Mouse (Mus musculus): ENCODE data around the gene Acsm1. TPM values are rescaled to one million over a fixed set of nuclear protein-coding genes. Genes with fewer than 3 reads are reported as not detected.

Gene Acsm1
- polyA plus RNA-seq, 1 experiment from 2014 or later = 0.52 TPM

DNA sequence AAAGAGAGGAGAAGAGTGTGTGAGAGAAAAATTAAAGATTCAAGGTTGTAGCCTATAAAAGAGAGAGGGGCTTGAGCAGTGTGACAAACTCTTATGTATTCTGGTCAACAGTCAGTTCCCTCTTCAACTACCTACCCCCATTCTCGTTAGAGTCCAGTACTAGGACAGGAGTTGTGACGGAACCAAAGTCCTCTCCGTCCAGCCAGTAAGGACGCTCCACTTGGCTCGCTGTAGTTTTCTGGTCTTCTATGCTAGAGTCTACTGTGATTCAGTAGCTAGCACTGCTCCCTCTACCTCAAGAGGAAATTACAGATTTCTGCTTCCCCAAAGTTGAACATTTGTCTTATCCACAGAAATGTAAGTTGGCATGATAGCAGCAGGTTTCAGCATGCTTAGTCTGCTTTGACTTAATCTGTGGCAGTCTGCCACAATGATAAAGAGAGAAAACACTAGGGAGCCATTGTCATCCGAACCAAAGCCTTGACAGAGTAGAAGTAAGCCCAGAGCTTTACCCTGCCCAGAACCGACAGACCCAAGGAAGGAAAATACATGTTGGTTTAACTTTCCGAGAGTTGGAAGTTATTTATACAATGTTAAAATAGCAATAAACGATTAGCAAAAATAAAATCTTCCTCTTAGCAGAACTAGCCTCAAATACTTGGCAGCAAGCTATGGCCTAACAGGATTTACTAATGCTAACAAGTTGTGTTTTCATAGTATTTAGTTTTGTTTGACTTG, 731 bp upstream of the Acsm1 start:
- 68% methylated on average over 9 of the region's 9 CpGs for WGBS
- H3K27me3 ChIP-seq = no peaks in the 10 kb centered on the region
- no peak overlapping the region for H3K4me3 ChIP-seq (replicated peaks)
- no peak for ATAC-seq (ENCODE audit: insufficient number of reproducible peaks, low FRiP score, low TSS enrichment, low read depth)
- no peaks in the 10 kb centered on the region for H3K4me1 ChIP-seq
- H3K27ac ChIP-seq (replicated peaks) = no peak overlapping the region
- H3K4me2 ChIP-seq (replicated peaks) = no peak overlapping the region
- H3K36me3 ChIP-seq = no peaks in the 10 kb centered on the region
- H3K9me3 ChIP-seq (replicated peaks) = no peaks in the 10 kb centered on the region
- no peak overlapping the region for H3K9ac ChIP-seq

DNA sequence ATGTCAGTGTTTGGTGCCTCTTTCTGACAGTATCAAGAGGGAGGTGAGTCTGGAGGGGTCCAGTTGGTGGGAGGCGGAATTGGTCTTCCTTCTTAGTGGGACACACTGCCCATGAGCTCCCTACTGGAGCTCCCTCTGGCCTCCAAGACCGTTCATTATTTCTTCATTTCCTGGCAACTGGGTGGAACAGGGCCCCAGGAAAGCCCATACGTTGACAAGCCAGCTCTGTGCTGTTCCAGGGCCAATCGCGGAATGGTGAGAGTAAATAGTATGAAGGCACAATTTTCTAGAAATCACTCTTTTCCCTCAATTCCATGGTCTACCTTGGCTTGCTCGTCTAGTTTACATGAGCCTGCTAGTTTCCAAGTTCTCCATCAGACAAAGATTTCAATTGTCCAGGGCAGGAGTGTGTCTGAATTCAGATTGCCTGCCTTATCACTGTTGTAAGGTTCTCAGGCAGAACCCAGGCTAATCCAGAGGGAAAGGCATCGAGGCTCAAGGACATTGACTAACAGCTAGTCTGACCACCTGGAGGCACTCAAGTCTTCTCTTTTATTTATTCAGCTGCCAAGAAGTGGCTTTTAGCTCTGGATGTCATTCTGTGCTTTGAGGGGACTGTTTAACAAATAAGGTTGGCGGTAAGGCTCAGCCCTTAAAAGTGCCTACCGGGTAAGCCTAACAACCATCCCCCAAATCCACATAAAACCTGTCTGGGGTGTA, 1.1 kb downstream of the Acsm1 start:
- ATAC-seq (ENCODE audit: insufficient number of reproducible peaks, low FRiP score, low TSS enrichment, low read depth) = no peak
- Histone ChIP-seq H3K4me1 (no peaks in the 10 kb centered on the region), H3K9ac (no peak overlapping the region), H3K27me3 (no peaks in the 10 kb centered on the region), H3K4me2 (replicated peaks) (no peak overlapping the region), H3K9me3 (replicated peaks) (no peaks in the 10 kb centered on the region), H3K4me3 (replicated peaks) (no peak overlapping the region), H3K36me3 (no peaks in the 10 kb centered on the region), H3K27ac (replicated peaks) (no peak overlapping the region)
- 77% methylated on average over 9 of the region's 9 CpGs for WGBS

DNA sequence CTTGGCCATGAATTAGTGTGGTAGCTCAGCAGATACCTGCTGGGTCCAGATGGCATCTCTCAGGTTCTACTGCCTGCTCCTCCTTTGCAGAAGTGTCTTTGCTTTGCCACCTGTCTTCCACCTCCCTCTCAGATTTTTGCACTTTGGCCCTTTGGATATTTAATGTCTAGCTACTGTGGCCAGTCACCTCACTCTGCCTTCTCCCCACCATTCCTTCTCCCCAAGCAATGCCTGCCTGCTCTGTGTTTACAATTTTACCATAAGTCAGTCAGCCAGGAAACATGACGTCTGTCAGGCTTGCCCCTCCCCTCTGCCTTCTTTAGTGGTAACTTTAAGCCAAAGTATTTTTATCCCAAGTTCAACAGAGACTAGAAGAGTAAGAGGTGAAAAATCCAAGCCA, 9.7 kb downstream of the Acsm1 start:
- H3K9ac ChIP-seq = no peak overlapping the region
- no peaks in the 10 kb centered on the region for H3K9me3 ChIP-seq (replicated peaks)
- WGBS = 24% methylated on average over 1 of the region's 1 CpGs
- no peak overlapping the region for H3K4me2 ChIP-seq (replicated peaks)
- no peaks in the 10 kb centered on the region for H3K4me1 ChIP-seq
- no peak overlapping the region for H3K27ac ChIP-seq (replicated peaks)
- H3K4me3 ChIP-seq (replicated peaks) = no peak overlapping the region
- no peaks in the 10 kb centered on the region for H3K36me3 ChIP-seq
- no peaks in the 10 kb centered on the region for H3K27me3 ChIP-seq
- ATAC-seq (ENCODE audit: insufficient number of reproducible peaks, low FRiP score, low TSS enrichment, low read depth) = no peak

DNA sequence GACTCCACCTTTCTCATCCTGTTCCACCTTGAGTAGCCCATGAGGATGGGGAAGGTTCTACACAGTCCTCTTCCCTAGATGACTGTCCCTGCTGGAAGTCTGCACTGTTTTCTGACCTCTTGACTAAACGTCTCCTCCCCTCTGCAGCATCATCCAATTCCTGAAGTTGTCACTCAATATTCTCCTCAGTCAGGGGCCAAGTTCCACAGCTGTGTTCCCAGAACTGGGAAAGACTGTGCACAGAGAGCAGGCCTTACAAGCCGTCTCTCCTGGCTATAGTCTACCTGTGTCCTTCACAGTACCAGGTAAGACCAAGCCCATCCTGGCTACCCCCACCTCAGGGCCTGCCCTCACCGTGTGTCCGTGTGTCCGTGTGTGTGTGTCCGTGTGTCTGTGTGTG, 10.8 kb downstream of the Acsm1 start:
- H3K27me3 ChIP-seq = no peaks in the 10 kb centered on the region
- H3K9me3 ChIP-seq (replicated peaks) = no peaks in the 10 kb centered on the region
- no peaks in the 10 kb centered on the region for H3K4me1 ChIP-seq
- H3K4me2 ChIP-seq (replicated peaks) = no peak overlapping the region
- WGBS = 86% methylated on average over 6 of the region's 6 CpGs
- H3K27ac ChIP-seq (replicated peaks) = no peak overlapping the region
- H3K4me3 ChIP-seq (replicated peaks) = no peak overlapping the region
- no peak for ATAC-seq (ENCODE audit: insufficient number of reproducible peaks, low FRiP score, low TSS enrichment, low read depth)
- H3K9ac ChIP-seq = no peak overlapping the region
- no peaks in the 10 kb centered on the region for H3K36me3 ChIP-seq

DNA sequence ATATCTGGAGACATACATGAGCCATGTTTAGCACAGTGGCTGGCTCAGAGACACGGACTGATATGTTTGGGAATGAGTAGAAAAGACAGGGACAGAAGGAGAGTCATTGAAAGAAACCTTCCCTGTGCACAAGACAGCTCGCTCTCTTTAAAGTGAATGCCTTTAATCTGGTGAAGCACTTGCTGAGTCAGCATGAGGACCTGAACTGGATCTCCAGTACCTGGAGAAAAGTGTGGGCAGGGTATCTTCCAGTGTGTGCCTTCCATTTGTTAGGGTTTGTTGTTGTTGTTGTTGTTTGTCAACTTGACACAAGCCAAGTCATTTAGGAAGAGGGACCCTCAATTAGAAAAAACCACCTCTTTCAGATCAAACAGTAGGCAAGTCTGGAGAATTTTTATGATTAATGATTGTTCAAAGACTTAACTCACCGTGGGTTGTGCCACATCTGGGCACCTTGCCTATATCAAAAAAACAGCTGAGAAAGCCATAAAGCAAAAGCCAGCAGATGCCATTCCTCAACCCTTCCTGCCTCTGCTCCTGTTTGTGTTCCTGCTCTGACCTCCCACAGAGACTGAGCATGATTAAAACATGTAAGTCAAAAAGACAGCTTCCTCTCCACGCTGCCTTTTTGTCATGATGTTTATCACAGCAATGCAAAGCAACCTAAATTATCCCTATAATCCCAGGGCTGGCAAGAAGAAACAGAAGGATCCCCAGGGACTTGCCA, 11.5 kb downstream of the Acsm1 start:
- Histone ChIP-seq H3K9ac (no peak overlapping the region), H3K4me3 (replicated peaks) (no peak overlapping the region), H3K4me2 (replicated peaks) (no peak overlapping the region), H3K9me3 (replicated peaks) (no peaks in the 10 kb centered on the region), H3K27me3 (no peaks in the 10 kb centered on the region), H3K4me1 (no peaks in the 10 kb centered on the region), H3K36me3 (no peaks in the 10 kb centered on the region), H3K27ac (replicated peaks) (no peak overlapping the region)
- no peak for ATAC-seq (ENCODE audit: insufficient number of reproducible peaks, low FRiP score, low TSS enrichment, low read depth)
- WGBS = 55% methylated on average over 4 of the region's 4 CpGs

DNA sequence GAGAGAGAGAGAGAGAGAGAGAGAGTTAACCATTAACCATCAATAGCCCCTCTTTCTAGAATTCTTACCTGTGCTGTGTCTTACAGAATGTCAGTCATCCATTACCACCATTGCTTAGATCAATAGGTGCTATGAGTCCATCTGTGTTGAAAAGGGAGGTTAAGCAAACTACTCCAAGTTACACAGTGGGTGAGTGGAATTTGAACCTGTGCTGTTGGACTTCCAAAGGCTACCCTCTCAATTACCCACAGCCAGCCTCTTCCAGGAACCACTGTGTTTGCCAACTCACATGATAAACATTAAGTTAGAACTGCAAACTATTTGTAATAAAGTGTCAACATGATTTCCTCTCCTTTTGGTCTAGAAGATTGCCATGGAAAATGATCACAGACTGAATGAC, 13.3 kb downstream of the Acsm1 start:
- ATAC-seq (ENCODE audit: insufficient number of reproducible peaks, low FRiP score, low TSS enrichment, low read depth) = no peak
- H3K9me3 ChIP-seq (replicated peaks) = no peaks in the 10 kb centered on the region
- H3K27me3 ChIP-seq = no peaks in the 10 kb centered on the region
- no peak overlapping the region for H3K4me3 ChIP-seq (replicated peaks)
- H3K4me2 ChIP-seq (replicated peaks) = no peak overlapping the region
- H3K9ac ChIP-seq = no peak overlapping the region
- no peaks in the 10 kb centered on the region for H3K4me1 ChIP-seq
- H3K27ac ChIP-seq (replicated peaks) = no peak overlapping the region
- no peaks in the 10 kb centered on the region for H3K36me3 ChIP-seq

DNA sequence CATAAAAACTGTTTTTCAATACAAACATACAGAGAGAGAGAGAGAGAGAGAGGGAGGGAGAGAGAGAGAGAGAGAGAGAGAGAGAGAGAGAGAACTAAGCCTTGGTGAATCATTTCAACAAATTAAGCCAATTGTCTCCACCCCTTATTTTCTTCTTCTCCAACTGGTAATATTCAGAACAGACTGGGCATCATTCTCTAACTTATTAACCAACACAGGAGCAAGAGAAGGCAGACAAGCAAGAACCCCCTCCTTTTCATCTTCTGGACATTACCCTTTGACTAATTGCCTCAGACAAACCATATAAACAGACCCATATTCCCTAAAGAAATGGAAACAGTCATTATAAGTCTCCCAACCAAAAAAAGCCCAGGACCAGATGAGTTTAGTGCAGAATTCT, 31.9 kb downstream of the Acsm1 start:
- H3K36me3 ChIP-seq = no peaks in the 10 kb centered on the region
- H3K9ac ChIP-seq = no peak overlapping the region
- no peaks in the 10 kb centered on the region for H3K4me1 ChIP-seq
- no peak overlapping the region for H3K4me3 ChIP-seq (replicated peaks)
- H3K27me3 ChIP-seq = no peaks in the 10 kb centered on the region
- no peaks in the 10 kb centered on the region for H3K9me3 ChIP-seq (replicated peaks)
- no peak for ATAC-seq (ENCODE audit: insufficient number of reproducible peaks, low FRiP score, low TSS enrichment, low read depth)
- no peak overlapping the region for H3K27ac ChIP-seq (replicated peaks)
- H3K4me2 ChIP-seq (replicated peaks) = no peak overlapping the region

DNA sequence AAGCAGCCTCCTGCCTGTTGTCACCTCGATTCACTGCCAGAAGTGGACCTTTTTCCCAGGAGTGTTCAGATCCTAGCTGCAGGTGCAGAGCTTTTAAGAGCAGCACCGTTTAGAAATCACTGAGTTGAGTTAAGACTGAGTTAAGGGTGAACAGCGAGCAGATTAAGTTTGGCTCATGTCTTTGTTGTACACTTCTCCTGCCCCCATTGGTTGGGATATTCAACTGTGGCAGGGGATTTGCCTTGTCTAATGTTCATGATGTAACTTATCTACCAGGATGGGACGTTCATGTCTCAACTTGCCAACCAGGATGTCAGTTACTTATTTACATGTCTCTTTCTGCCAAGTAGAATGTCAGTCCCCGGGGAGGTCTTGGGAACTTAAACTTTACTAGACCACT, 35.5 kb downstream of the Acsm1 start:
- Histone ChIP-seq H3K36me3 (no peaks in the 10 kb centered on the region), H3K4me3 (replicated peaks) (no peak overlapping the region), H3K4me2 (replicated peaks) (no peak overlapping the region), H3K9me3 (replicated peaks) (no peaks in the 10 kb centered on the region), H3K27ac (replicated peaks) (no peak overlapping the region), H3K9ac (no peak overlapping the region), H3K4me1 (no peaks in the 10 kb centered on the region), H3K27me3 (no peaks in the 10 kb centered on the region)
- ATAC-seq (ENCODE audit: insufficient number of reproducible peaks, low FRiP score, low TSS enrichment, low read depth) = no peak
- WGBS = 64% methylated on average over 5 of the region's 5 CpGs

DNA sequence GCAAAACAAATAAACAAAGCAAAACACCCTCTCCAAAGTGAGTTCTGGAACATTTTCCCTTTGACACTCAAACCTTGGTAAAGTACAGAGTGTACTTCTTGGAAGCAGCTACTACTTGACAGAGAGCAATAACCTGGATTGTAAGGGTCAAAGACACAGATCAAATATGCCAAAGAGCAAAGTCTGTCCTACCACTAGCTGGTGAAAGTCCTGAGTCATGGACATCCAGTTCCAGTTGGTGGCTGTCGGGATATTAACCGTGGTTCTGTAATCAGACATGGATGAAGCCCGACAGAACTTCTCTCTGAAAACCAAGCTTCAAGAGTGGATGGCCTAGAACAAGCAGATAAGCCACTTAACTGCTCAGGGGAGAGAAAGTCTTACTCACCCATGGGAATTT, 61.1 kb downstream of the Acsm1 start:
- Histone ChIP-seq H3K36me3 (no peaks in the 10 kb centered on the region), H3K27ac (replicated peaks) (no peak overlapping the region), H3K4me2 (replicated peaks) (no peak overlapping the region), H3K27me3 (no peaks in the 10 kb centered on the region), H3K9me3 (replicated peaks) (no peaks in the 10 kb centered on the region), H3K9ac (no peak overlapping the region), H3K4me3 (replicated peaks) (no peak overlapping the region), H3K4me1 (no peaks in the 10 kb centered on the region)
- ATAC-seq (ENCODE audit: insufficient number of reproducible peaks, low FRiP score, low TSS enrichment, low read depth) = no peak
- 88% methylated on average over 3 of the region's 3 CpGs for WGBS

DNA sequence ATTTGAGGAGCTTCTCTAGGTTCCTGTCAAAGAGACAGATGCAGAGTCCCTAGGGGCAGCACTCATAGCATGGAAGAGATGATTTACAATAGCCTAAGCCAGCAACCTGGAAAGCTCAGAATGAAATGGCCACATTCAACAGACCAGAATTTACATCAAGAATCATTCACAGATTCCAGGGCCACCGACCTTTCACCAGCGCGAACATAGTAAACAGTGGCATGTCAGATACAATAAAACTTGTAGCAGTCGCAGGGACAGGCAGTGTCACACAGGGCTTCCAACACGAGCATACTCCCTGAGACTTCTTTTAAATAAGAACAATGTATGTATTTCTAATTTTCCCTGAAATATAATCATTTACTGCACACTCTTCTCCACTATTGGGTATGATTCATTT, 63.6 kb downstream of the Acsm1 start:
- no peaks in the 10 kb centered on the region for H3K9me3 ChIP-seq (replicated peaks)
- H3K27ac ChIP-seq (replicated peaks) = no peak overlapping the region
- H3K4me1 ChIP-seq = no peaks in the 10 kb centered on the region
- WGBS = 76% methylated on average over 5 of the region's 5 CpGs
- no peak overlapping the region for H3K4me3 ChIP-seq (replicated peaks)
- no peaks in the 10 kb centered on the region for H3K27me3 ChIP-seq
- H3K4me2 ChIP-seq (replicated peaks) = no peak overlapping the region
- H3K36me3 ChIP-seq = no peaks in the 10 kb centered on the region
- H3K9ac ChIP-seq = no peak overlapping the region
- ATAC-seq (ENCODE audit: insufficient number of reproducible peaks, low FRiP score, low TSS enrichment, low read depth) = no peak

DNA sequence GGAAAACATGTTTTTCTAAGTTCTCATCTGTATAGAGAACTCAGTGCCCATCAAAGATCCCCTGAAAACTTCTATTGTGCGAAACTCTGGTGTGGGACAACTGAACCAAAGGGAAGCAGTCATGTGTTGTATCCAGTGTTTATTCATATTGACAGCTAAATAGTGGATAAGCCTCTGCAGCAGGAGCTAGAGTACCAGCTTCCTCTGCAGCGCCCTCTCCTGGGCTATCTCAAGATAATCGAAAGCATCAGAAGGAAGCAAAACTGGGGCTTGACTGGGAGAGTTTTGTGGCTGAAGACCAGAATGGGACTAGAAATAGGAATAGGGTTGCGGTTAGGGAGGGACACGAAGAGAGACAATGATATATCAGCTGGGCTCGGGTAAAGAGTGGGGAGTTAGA, 64.1 kb downstream of the Acsm1 start:
- no peak for ATAC-seq (ENCODE audit: insufficient number of reproducible peaks, low FRiP score, low TSS enrichment, low read depth)
- H3K4me3 ChIP-seq (replicated peaks) = no peak overlapping the region
- no peaks in the 10 kb centered on the region for H3K9me3 ChIP-seq (replicated peaks)
- H3K27ac ChIP-seq (replicated peaks) = no peak overlapping the region
- no peak overlapping the region for H3K9ac ChIP-seq
- no peaks in the 10 kb centered on the region for H3K4me1 ChIP-seq
- no peaks in the 10 kb centered on the region for H3K27me3 ChIP-seq
- 46% methylated on average over 6 of the region's 6 CpGs for WGBS
- no peak overlapping the region for H3K4me2 ChIP-seq (replicated peaks)
- no peaks in the 10 kb centered on the region for H3K36me3 ChIP-seq
